Mouse (Mus musculus): Measurements from ENCODE around the gene Gls. TPM values are rescaled to one million over a fixed set of nuclear protein-coding genes. Genes with fewer than 3 reads are reported as not detected.

Gls gene
- polyA plus RNA-seq, 1 experiment from 2014 or later = 21.0 TPM

- WGBS = 96% methylated on average over 5 of the region's 5 CpGs
- Histone ChIP-seq H3K4me3 (ENCODE audit: low read length) (no peak overlapping the region), H3K27me3 (replicated peaks; ENCODE audit: control insufficient read depth, insufficient read depth, low read length) (no peaks in the 10 kb centered on the region), H3K27ac (ENCODE audit: low read length) (no peak overlapping the region), H3K9me3 (ENCODE audit: control insufficient read depth, low read length) (no peaks in the 10 kb centered on the region), H3K4me1 (ENCODE audit: control insufficient read depth, insufficient read depth, low read length) (peaks cover 12% of the 10 kb centered on the region), H3K36me3 (ENCODE audit: control insufficient read depth, insufficient read depth, low read length) (no peaks in the 10 kb centered on the region; the same call in 1 of the 2 replicates), H3K4me2 (ENCODE audit: low read depth, low read length) (no peak overlapping the region), H3K9ac (ENCODE audit: low read depth, low read length) (no peak overlapping the region)
- ATAC-seq = no peak
These were observed 81.9 kb downstream of the Gls start for GRCm38 (mm10) chr1:52151166-52151565.

DNA sequence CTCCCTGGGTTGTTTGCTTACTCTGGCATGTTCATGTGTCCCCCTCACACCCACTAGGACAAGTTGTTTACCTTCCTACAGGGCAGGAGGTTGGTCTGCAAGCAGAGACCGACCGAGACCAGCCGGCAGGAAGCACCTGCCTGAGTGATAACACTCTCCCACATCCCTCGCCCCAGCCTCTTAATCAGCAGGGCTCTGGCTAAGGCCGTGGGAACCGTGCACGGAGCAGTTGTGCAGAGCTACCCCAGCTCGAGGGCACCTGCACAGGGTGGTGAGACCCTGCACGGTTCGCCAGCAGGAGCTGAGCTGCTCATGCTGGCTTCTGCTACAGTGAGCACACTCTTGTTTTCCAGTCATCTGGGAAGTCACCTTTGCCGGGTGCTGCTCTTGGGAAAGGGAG is 82.4 kb downstream of the Gls start:
- H3K36me3 ChIP-seq (ENCODE audit: control insufficient read depth, insufficient read depth, low read length) = no peaks in the 10 kb centered on the region; the same call in 1 of the 2 replicates
- no peak overlapping the region for H3K4me3 ChIP-seq (ENCODE audit: low read length)
- peak; percentile 70 for ATAC-seq
- H3K27ac ChIP-seq (ENCODE audit: low read length) = no peak overlapping the region
- no peak overlapping the region for H3K9ac ChIP-seq (ENCODE audit: low read depth, low read length)
- H3K4me1 ChIP-seq (ENCODE audit: control insufficient read depth, insufficient read depth, low read length) = peaks cover 12% of the 10 kb centered on the region
- H3K4me2 ChIP-seq (ENCODE audit: low read depth, low read length) = no peak overlapping the region
- WGBS = 33% methylated on average over 11 of the region's 11 CpGs
- no peaks in the 10 kb centered on the region for H3K9me3 ChIP-seq (ENCODE audit: control insufficient read depth, low read length)
- H3K27me3 ChIP-seq (replicated peaks; ENCODE audit: control insufficient read depth, insufficient read depth, low read length) = no peaks in the 10 kb centered on the region

GRCm38 (mm10) chr1:52149934-52150346 is 83.1 kb downstream of the Gls start:
- 42% methylated on average over 9 of the region's 9 CpGs for WGBS
- no peak overlapping the region for H3K4me2 ChIP-seq (ENCODE audit: low read depth, low read length)
- peaks cover 14% of the 10 kb centered on the region for H3K4me1 ChIP-seq (ENCODE audit: control insufficient read depth, insufficient read depth, low read length)
- no peak overlapping the region for H3K9ac ChIP-seq (ENCODE audit: low read depth, low read length)
- H3K36me3 ChIP-seq (ENCODE audit: control insufficient read depth, insufficient read depth, low read length) = no peaks in the 10 kb centered on the region; the same call in 1 of the 2 replicates
- H3K9me3 ChIP-seq (ENCODE audit: control insufficient read depth, low read length) = no peaks in the 10 kb centered on the region
- peak; percentile 68 for ATAC-seq
- H3K27ac ChIP-seq (ENCODE audit: low read length) = 0 out of 2 replicates have a peak overlapping the region, but pooled peaks have one; percentile 7
- H3K4me3 ChIP-seq (ENCODE audit: low read length) = no peak overlapping the region
- H3K27me3 ChIP-seq (replicated peaks; ENCODE audit: control insufficient read depth, insufficient read depth, low read length) = no peaks in the 10 kb centered on the region

DNA sequence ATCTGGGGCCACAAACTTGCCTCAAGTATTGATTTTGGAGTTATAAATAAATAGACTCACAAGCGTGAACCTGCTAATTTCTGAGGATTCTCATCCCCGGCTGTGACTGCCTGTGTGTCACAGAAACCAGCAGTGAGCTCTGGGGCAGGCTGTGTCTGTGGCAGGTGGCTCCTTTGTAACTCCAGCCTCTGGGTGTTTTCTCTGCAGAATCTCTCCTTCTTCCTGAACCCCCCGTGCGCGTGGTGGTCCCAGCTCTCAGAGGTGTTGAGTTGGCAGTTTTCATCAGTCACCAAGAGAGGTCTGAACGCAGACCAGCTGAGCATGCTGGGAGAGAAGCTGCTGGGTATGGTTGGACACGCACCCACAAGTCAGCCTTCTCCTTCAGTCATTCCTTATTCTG is 84.3 kb downstream of the Gls start:
- ATAC-seq = no peak
- Histone ChIP-seq H3K4me3 (ENCODE audit: low read length) (no peak overlapping the region), H3K36me3 (ENCODE audit: control insufficient read depth, insufficient read depth, low read length) (peaks cover 3% of the 10 kb centered on the region; the same call in 1 of the 2 replicates), H3K4me2 (ENCODE audit: low read depth, low read length) (no peak overlapping the region), H3K4me1 (ENCODE audit: control insufficient read depth, insufficient read depth, low read length) (peaks cover 14% of the 10 kb centered on the region), H3K27ac (ENCODE audit: low read length) (no peak overlapping the region), H3K9ac (ENCODE audit: low read depth, low read length) (no peak overlapping the region), H3K27me3 (replicated peaks; ENCODE audit: control insufficient read depth, insufficient read depth, low read length) (no peaks in the 10 kb centered on the region), H3K9me3 (ENCODE audit: control insufficient read depth, low read length) (no peaks in the 10 kb centered on the region)
- 82% methylated on average over 7 of the region's 7 CpGs for WGBS

DNA sequence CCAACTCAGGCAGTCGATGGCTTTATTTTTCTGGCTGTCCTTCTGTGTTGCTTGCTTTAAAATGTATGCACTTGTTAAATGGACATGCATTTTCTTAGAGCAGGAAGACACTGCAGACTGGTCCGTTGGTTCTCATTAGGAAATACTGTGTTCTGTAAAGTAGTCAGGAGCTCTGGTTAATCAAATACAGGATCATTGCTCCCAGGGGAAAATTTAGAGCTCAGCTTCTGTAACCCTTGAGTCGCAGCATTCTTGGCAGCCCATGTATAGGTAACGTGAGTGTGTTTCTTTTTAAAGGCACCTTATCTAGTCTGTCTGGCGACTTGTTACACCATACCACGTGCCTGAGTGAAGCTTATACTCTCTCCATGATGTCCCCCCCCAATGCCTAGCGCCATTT is 84.9 kb downstream of the Gls start:
- Histone ChIP-seq H3K4me1 (ENCODE audit: control insufficient read depth, insufficient read depth, low read length) (peaks cover 14% of the 10 kb centered on the region), H3K36me3 (ENCODE audit: control insufficient read depth, insufficient read depth, low read length) (peaks cover 3% of the 10 kb centered on the region; the same call in 1 of the 2 replicates), H3K4me3 (ENCODE audit: low read length) (no peak overlapping the region), H3K4me2 (ENCODE audit: low read depth, low read length) (no peak overlapping the region), H3K9me3 (ENCODE audit: control insufficient read depth, low read length) (no peaks in the 10 kb centered on the region), H3K27me3 (replicated peaks; ENCODE audit: control insufficient read depth, insufficient read depth, low read length) (no peaks in the 10 kb centered on the region), H3K9ac (ENCODE audit: low read depth, low read length) (no peak overlapping the region), H3K27ac (ENCODE audit: low read length) (no peak overlapping the region)
- no peak for ATAC-seq
- 71% methylated on average over 7 of the region's 7 CpGs for WGBS

- no peaks in the 10 kb centered on the region for H3K9me3 ChIP-seq (ENCODE audit: control insufficient read depth, low read length)
- H3K36me3 ChIP-seq (ENCODE audit: control insufficient read depth, insufficient read depth, low read length) = peaks cover 3% of the 10 kb centered on the region; the same call in 1 of the 2 replicates
- peaks cover 14% of the 10 kb centered on the region for H3K4me1 ChIP-seq (ENCODE audit: control insufficient read depth, insufficient read depth, low read length)
- 86% methylated on average over 2 of the region's 2 CpGs for whole genome bisulfite sequencing
- ATAC-seq = no peak
- H3K4me3 ChIP-seq (ENCODE audit: low read length) = no peak overlapping the region
- H3K27ac ChIP-seq (ENCODE audit: low read length) = no peak overlapping the region
- no peak overlapping the region for H3K9ac ChIP-seq (ENCODE audit: low read depth, low read length)
- H3K27me3 ChIP-seq (replicated peaks; ENCODE audit: control insufficient read depth, insufficient read depth, low read length) = no peaks in the 10 kb centered on the region
- no peak overlapping the region for H3K4me2 ChIP-seq (ENCODE audit: low read depth, low read length)
These were observed 85.6 kb downstream of the Gls start for GRCm38 (mm10) chr1:52147431-52147830.

DNA sequence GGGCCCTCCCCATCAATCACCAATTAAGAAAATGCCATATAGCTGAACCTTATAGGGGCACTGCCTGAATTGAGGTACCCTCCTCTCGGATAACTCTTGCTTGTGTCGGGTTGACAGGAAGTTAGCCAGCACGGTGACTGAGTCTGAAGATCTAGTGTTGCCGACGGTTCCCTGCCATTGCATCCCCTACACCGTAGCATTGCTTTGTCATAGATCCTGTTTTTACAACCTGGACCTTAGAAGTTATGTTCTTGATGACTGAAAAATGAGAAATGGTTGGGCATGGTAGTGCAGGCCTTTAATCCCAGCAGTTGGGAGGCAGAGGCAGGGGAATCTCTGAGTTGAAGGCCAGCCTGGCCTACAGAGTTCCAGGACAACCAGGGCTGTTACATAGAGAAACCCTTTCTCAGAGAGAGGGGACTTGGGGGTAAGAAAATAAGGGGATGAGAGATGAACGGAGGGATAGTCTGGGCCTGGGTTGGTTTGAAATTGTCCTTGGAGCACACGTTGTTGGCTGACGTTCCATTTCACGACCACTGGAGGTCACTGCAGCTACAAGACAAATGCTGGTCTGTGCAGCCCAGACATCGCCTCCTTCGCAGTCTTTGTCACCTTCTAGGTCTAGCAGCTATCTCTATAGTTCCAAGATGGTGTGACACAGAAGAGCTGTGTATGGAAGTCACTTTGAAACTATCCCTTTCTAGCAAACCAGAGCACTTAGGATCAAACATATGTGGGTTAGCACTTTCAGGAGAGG is 86.6 kb downstream of the Gls start:
- Histone ChIP-seq H3K27ac (ENCODE audit: low read length) (no peak overlapping the region), H3K9ac (ENCODE audit: low read depth, low read length) (no peak overlapping the region), H3K9me3 (ENCODE audit: control insufficient read depth, low read length) (no peaks in the 10 kb centered on the region), H3K4me2 (ENCODE audit: low read depth, low read length) (no peak overlapping the region), H3K27me3 (replicated peaks; ENCODE audit: control insufficient read depth, insufficient read depth, low read length) (no peaks in the 10 kb centered on the region), H3K4me3 (ENCODE audit: low read length) (no peak overlapping the region), H3K36me3 (ENCODE audit: control insufficient read depth, insufficient read depth, low read length) (peaks cover 3% of the 10 kb centered on the region; the same call in 1 of the 2 replicates), H3K4me1 (ENCODE audit: control insufficient read depth, insufficient read depth, low read length) (peaks cover 19% of the 10 kb centered on the region)
- 60% methylated on average over 12 of the region's 12 CpGs for WGBS
- peak; percentile 59 for ATAC-seq

GRCm38 (mm10) chr1:52144907-52145306 is 88.1 kb downstream of the Gls start:
- Histone ChIP-seq H3K4me2 (ENCODE audit: low read depth, low read length) (no peak overlapping the region), H3K9me3 (ENCODE audit: control insufficient read depth, low read length) (no peaks in the 10 kb centered on the region), H3K27ac (ENCODE audit: low read length) (no peak overlapping the region), H3K27me3 (replicated peaks; ENCODE audit: control insufficient read depth, insufficient read depth, low read length) (no peaks in the 10 kb centered on the region), H3K9ac (ENCODE audit: low read depth, low read length) (no peak overlapping the region), H3K4me3 (ENCODE audit: low read length) (no peak overlapping the region), H3K36me3 (ENCODE audit: control insufficient read depth, insufficient read depth, low read length) (peaks cover 3% of the 10 kb centered on the region; the same call in 1 of the 2 replicates), H3K4me1 (ENCODE audit: control insufficient read depth, insufficient read depth, low read length) (peaks cover 8% of the 10 kb centered on the region; the same call in 1 of the 2 replicates)
- 68% methylated on average over 10 of the region's 10 CpGs for WGBS
- 0 out of 2 replicates have a peak, but pooled peaks have one; percentile 26 for ATAC-seq

DNA sequence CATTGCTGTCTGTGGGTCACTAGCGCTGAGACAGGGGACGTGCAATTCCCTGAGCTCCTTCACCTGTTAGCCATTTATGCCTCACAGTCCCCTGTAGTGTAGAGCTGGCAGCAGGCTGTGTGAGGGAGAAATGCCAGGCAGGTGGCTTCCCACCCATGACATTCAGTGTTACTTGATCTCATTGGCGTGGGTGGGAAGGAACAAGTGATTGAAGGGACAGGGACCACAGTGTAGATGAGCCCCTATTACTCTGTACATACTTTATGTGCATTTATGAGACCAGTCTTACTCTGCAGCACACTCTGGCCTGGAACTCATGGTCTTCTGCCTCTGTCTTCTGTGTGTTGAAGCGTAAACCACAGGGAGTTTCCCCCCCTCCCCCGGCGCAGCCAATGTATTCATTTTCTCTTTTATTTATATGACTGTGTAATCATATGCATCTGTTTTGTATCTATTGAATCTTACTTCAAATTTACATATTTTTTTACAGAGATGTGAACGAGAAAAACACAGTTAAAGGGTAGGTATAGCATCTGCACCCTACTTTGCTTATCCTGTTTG is 89.4 kb downstream of the Gls start:
- Histone ChIP-seq H3K9me3 (ENCODE audit: control insufficient read depth, low read length) (no peaks in the 10 kb centered on the region), H3K9ac (ENCODE audit: low read depth, low read length) (no peak overlapping the region), H3K27ac (ENCODE audit: low read length) (no peak overlapping the region), H3K4me2 (ENCODE audit: low read depth, low read length) (no peak overlapping the region), H3K4me1 (ENCODE audit: control insufficient read depth, insufficient read depth, low read length) (peaks cover 7% of the 10 kb centered on the region; the same call in 1 of the 2 replicates), H3K36me3 (ENCODE audit: control insufficient read depth, insufficient read depth, low read length) (peaks cover 3% of the 10 kb centered on the region; the same call in 1 of the 2 replicates), H3K27me3 (replicated peaks; ENCODE audit: control insufficient read depth, insufficient read depth, low read length) (no peaks in the 10 kb centered on the region), H3K4me3 (ENCODE audit: low read length) (no peak overlapping the region)
- no peak for ATAC-seq
- WGBS = 88% methylated on average over 7 of the region's 7 CpGs
